Mouse (Mus musculus) CD8-positive naive resting alpha-beta T cell, adult 57 days (primary cell): Measurements from ENCODE around the gene Cept1. TPM values are rescaled to one million over a fixed set of nuclear protein-coding genes. Genes with fewer than 3 reads are reported as not detected.

ENCODE experiments used
- total RNA-seq: library from RNA; stranded (reverse); gene quantifications from one replicate; pipeline ENCODE4 v1.2.4, GENCODE M21; 2023

Cept1 gene
- total RNA-seq: 48.3 TPM

GRCm38 (mm10) chr3:106547171-106547923, at the start of gene Cept1, which contains the start of gene Dram2:
TSS of gene Cept1 (minus strand) at chr3:106547802.
TSS of gene Dram2 (plus strand) at chr3:106547798.

GRCm38 (mm10) chr3:106482281-106483081, 65.1 kb downstream of the Cept1 start, which contains the start of gene Dennd2d:
TSS of gene Dennd2d (plus strand) at chr3:106482405.

Other genes starting within 250 kb of the Cept1 start
- 0.92 TPM for gene Chil6, start 141.6 kb downstream of the Cept1 start, total RNA-seq
- 119 TPM for gene Dennd2d, start 65.4 kb downstream of the Cept1 start, total RNA-seq
- 33.0 TPM for gene Dram2, start within 50 bp of the Cept1 start, total RNA-seq
- 44.1 TPM for gene Lrif1, start 137.2 kb upstream of the Cept1 start, total RNA-seq
- gene Cd53, start 242.3 kb upstream of the Cept1 start, total RNA-seq: 616 TPM